Mouse (Mus musculus): ENCODE data around the gene Ubash3a.
"Not testable (repeated sequence)": the region's sequence is repeated elsewhere in the genome, so short reads cannot be mapped to it uniquely, and the experiment has no call there.

Gene Ubash3a

DNA sequence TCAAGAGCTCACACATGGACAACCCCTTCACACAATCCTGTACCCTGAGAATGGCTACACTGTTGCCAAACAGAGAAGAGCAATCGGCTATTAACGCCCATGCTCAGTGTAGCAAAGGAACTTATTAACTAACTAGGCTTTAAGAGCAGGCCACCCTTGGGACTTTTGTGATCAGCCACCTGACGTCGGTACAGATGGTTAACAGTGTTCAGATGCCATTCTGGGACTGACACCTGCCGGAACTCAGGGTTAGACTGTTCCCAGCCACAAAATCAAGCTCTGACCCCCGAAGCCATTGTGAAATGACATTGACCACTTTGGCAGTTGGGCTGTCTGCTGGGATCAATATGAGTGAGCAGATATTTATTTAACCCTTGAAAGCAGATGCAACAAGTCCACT lies 53.7 kb downstream of the Ubash3a start:
- no peak for DNase-seq (ENCODE audit: low spot score)

DNA sequence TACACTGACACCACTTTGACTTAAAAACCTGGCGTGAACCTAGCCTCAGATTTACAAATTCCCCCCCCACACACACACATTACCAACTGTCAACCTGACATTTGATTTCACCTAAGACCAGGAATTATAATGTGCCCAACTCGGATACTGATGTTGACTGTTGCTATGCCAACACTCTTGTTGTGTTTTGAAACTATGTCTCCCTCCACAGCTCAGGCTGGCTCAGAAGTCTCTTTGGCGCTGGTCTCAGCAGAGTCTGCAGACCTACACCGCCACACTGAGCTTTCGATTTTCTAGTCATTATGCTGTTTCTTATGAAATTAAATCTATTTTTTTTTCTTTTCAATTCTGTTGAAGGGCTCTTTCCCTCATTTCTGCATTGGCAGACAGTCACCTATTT lies 55.0 kb downstream of the Ubash3a start:
- peak; percentile 53 for DNase-seq (ENCODE audit: low spot score)

DNA sequence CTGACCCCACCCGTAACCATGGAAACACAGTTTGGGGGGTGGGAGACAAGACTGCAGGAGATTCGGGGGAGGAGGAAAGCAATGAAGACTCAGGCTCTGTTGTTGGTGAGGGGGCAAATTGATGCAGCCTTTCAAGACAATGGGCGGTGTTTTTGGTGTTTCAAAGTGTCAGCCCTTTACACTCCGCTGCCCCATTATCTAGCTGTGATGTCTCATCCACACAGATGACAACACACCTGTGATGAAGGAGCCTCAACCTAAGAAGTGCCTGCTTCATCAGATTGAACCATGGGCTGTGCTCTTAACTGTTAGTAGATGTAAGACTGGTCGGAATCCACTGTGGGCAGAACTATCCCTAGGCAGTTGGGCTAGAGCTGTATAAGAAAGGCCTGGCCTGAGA lies 56.1 kb downstream of the Ubash3a start:
- DNase-seq (ENCODE audit: low spot score) = no peak

DNA sequence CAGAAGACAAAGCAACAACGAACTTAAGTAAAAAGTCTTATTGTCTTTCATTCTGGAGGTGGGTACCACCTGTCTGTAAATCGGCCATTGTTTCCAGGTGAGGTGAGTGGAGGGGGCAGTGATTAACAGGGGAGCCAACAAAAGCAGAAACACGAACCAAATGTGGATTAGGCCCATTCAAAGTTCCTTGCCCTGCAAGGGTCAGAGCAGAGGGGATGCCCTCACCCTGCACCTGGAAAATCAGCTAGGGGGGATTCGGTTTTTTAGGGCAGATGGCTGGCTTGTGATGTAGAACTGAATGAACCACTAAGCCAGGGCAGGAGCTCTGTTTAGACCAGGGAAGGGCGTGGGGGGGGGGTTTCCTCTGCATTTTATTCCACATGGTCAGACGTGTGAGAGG lies 56.7 kb downstream of the Ubash3a start:
- DNase-seq (ENCODE audit: low spot score) = no peak

DNA sequence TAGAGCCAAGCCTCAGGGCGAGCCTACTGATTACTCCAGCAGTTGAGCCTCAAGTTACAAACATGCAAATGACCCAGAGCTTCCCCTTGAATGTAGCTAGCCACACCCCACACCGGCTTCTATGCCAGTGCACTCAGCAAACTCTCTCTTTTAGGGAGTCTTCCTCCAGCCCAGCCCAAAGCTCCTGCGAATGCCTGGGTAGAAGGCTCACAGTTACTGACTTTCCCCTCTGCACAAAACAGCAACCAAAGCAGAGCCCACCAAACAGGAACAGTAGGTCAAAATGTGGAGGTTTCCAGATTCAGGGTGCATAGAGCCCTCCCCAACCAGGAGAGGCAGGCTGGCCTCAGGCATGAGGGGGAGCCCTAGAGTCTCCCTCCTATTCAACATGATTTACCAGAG lies 57.5 kb downstream of the Ubash3a start:
- DNase-seq (ENCODE audit: low spot score) = peak; percentile 61

DNA sequence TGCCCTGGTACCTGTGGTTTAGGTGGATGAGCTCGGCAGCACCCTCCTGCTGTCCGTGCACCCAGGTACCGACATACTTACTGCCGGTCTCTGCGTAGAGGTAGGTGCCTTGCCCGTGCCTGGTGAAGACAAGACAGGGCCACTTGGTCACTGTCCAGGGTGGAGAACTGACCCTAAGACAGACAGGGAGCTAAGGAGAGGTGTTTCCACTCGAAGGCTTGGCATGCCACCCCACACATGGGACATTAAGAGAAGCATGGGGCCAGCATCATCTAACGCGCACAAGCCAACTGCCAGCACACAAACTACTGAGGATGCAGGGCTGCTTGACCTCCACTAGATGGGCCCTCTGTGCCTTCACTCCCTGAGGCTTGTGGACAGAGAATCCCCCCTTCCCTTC lies 58.2 kb downstream of the Ubash3a start:
- DNase-seq (ENCODE audit: low spot score) = no peak

DNA sequence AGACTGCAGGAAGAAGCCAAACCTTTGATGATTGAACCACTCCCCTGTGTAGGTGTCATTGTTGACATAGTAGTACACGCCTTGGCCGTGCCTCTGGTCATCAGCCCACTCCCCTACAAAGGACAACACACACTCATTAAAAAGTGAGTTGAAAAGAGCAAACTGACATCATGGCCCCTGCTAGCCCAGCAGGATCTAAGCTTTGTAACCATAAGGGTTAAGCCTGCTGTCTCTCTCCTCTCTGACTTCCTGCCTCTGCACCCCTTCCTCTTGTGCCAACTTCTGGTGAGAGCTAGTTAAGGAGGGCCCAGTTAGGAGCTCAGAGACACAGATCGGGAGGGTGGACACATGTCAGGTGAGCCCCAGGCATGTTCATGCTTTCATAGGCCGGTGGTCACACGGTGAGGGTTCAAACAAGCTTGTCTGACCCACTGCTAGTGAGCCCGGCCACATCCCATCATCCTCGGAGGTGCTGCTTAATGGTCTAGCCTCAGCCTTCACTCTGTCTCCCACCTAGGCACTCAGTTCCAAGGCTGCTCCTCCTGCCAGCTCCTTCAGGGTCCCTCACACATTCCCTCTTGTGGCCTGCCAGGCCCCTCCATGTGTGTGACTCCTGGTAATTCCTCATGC lies 58.8 kb downstream of the Ubash3a start:
- DNase-seq (ENCODE audit: low spot score) = no peak

DNA sequence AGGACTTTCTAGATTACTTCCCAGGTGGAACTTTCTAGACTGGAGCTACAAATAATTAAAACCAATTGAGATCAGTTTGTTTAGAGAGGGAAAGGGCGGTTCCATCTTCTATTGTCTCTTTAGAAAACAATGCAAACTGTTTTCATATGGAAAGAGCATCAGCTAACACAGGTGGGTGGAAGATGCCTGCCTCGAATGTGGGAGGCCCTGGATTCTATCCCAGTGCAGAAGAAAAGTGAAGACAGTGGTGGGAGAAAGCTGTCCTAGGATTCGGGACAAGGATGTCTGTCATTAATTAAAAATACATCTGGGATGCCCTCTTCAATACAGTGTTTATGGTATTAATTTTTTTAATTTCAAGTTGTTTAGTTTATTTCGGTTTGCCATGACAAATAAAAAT lies 59.5 kb downstream of the Ubash3a start:
- no peak for DNase-seq (ENCODE audit: low spot score)

DNA sequence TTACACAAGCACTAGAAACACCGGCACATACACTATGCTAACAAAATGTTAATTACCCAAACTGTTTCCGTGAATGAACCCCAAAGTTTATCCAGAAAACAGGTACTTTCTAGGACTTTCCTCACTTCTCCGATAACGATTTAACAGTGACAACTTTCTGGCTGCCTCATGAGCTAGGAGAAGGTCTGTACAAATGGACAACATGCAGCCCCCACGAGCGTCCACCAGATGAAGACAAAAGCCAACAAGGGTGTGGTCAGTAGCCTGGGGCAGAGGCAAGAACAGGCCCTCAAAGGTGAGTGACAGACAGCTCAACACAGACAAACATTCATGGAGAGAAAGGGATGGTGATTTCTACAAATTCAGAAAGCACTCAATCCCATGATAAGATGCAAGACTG lies 59.9 kb downstream of the Ubash3a start:
- no peak for DNase-seq (ENCODE audit: low spot score)

DNA sequence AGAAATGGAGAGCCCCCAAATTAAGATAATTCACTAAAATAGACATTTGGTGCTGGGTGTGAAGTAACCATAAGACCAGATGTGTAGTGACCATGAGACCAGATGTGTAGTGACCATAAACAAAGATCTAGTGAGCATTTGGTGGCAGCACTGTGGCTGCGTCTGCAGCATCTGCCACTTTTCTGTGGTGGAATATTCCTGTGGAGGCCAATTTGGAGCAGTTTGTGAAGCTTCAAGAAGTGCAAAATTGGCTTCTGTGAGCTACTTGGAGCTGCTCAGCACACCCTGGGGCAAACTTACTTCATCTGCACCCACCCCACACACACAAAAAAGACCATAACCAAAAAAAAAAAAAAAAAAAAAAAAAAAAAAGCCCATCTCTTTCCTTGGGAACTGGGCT lies 60.3 kb downstream of the Ubash3a start:
- no peak for DNase-seq (ENCODE audit: low spot score)

DNA sequence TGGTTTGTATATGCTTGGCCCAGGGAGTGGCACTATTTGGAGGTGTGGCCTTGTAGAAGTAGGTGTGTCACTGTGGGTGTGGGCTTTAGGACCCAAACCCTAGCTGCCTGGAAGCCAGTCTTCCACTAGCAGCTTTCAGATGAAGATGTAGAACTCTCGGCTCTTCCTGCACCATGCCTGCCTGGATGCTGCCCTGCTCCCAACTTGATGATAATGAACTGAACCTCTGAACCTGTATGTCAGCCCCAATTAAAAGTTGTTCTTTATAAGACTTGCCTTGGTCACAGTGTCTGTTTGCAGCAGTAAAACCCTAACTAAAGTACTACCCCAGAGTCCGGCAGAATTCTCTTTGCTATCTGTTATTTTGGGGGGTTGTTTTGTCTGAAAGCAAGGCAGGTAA lies 62.1 kb downstream of the Ubash3a start:
- no peak for DNase-seq (ENCODE audit: low spot score)

DNA sequence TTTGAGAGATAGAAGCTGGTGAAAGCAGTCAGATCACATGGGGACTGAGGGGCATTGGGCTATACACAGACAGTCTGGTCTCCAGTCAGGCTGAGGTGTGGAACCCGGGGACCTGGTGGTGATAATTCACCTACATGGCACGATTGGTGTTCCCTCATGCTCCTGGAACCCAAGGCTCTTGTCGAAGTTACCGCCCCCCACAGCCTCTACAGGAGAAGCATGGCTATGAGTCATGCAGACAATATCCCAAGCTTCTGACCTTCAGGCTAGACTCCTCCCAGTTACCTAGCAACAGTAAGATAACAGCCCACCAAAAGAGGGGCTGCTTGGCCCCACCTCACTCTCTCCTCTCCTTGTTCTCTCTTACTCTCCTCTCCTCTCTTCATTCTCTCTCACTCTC lies 62.6 kb downstream of the Ubash3a start:
- DNase-seq (ENCODE audit: low spot score) = no peak

DNA sequence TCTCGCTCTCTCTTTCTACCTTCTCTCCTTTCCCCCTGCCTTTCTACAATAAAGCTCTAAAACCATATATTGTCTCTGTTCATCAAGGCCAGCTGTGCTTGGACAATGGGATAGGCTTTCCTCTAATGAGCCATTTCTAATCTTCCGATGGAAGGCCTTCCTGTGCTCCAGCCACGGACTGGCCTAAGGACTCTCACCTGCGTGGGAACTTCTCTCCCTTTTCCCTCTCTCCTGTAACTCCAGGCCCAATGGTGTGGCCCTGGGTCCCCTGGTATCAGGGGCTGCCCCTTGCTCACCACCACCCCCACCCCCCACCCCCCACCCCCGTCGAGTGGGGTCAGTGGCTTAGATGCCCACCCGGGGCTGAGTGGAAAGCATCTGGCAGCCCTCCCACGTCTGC lies 63.1 kb downstream of the Ubash3a start:
- not testable (repeated sequence) for DNase-seq (ENCODE audit: low spot score)

DNA sequence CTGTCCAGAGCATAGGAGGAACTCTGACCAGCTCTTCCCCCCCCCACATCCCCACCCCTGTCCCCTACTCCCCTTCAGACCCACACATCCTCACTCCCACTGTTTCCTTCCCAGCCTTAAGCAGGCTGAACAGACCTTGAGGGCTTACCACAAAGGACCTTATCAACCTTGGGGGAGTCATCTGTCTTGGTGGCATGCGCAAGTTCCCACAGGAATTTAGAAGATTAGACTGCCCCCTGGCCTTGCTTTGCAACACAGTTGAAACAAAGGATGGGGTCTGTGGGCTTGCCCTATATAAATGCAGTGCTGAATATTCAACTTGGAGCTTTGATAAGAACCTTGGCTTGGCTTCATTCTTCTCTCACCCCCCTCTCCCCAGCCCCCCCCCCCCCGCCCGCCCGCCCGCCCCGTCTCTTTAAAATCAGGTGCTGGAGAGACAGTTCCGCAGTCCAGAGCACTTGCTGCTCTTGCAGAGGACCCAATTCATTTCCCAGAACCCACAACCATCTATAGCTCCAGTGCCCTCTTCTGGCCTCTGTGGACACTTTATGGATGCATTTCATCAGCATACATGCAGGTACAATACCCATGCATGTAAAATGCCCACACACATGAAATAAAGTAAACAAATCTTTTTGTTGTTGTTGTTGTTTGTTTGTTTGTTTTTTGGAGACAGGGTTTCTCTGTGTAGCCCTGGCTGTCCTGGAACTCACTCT lies 63.6 kb downstream of the Ubash3a start:
- no peak for DNase-seq (ENCODE audit: low spot score)

DNA sequence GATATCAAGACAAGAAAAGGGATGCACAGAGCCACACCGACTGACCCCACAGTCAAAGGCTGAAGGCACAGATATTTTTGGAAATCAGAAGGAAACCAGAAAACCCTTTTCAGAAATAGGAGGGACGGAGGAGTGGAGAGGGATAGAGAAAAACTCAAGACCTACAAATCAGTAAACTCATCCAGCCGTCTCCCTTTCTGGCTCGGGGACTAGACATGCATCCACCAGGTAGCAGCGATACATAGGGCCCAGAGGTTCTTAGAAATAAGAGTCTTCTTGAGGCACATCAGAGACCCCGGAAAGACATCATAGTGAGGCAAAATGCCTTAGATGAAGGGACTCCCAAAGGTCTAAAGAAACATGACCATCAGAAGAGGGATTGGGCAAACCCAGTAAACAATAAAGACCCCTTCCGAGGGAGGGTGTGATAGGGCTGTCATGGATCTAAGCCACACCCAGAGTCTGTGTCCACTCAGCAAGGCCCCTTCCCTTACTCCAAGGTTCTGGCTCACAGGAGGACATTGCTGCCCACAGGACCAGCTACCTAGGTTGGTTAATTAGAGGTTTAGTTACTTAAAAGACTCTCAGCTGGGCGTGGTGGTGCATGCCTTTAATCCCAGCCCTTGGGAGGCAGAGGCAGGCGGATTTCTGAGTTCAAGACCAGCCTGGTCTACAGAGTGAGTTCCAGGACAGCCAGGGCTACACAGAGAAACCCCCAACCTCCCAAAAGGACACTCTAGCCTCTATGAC lies 64.9 kb downstream of the Ubash3a start:
- DNase-seq (ENCODE audit: low spot score) = no peak

DNA sequence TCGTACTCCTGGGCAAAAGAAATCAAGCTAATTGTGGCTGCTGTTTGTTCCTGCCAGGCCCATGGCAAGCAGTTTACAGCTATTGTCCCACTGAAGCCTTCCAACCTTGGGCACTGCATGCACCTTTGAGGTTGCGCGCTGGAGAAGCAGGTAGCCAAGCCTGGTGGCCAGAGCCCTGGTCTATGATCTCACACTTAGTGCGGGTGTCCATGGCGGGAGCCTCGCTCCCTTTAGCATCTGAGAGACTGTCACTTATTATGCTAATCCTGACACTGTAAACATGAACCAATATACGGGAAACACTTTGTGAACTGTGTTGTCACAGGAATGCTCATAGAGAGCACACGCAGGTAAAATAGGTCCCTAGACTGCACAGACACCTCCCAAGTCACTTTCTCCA lies 66.0 kb downstream of the Ubash3a start:
- no peak for DNase-seq (ENCODE audit: low spot score)

DNA sequence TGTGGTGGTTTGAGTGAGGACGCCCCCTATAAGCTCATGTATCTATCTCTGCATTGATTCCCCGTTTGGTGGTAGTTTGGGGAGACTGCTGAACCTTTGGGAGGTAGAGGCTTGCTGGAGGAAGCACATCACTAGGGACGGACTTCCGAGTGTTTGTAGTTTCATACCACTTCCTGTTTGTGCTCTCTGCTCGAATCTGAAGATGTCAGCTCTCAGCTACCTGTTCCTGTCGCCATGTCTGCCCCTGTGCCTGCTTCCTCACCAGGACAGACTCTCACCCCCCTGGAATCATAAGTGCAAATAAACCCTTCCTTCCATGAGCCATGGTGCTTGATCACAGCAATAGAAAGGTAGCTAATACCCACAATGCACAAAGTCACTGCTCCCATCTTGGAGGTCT lies 67.5 kb downstream of the Ubash3a start:
- DNase-seq (ENCODE audit: low spot score) = no peak

DNA sequence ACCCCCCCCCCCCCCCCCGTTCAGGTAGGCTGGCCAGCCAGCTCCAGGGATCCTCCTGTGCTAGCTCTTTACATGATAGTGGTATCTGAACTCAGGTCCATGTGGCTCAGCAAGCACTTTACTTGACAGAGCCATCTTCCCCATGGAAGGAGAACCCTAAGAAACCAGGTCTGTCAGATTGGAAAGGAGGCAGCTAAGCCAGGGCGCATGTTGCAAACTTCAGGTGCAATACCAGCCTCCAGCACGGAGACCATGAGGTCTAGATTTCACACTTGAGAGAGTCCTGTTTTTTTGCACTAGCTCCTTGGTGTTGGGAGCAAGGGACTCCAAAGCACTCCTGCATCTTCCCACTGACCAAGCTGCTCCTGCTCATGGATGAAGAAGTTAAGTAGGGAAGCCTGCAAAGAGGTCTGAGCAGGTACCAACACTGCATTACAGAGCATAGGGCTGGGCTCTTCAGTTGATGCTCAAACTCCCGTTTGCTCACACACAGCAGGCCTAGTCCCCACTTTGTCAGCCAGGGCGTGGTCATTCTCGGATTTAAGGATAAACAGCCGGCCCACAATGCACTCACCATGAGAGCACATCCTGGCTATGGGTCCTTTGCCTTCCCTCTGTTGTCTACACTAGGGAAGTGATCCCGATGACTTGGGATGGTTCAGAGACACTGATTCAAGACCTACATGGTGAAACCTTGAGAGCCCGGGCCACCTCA lies 68.7 kb downstream of the Ubash3a start:
- no peak for DNase-seq (ENCODE audit: low spot score)

DNA sequence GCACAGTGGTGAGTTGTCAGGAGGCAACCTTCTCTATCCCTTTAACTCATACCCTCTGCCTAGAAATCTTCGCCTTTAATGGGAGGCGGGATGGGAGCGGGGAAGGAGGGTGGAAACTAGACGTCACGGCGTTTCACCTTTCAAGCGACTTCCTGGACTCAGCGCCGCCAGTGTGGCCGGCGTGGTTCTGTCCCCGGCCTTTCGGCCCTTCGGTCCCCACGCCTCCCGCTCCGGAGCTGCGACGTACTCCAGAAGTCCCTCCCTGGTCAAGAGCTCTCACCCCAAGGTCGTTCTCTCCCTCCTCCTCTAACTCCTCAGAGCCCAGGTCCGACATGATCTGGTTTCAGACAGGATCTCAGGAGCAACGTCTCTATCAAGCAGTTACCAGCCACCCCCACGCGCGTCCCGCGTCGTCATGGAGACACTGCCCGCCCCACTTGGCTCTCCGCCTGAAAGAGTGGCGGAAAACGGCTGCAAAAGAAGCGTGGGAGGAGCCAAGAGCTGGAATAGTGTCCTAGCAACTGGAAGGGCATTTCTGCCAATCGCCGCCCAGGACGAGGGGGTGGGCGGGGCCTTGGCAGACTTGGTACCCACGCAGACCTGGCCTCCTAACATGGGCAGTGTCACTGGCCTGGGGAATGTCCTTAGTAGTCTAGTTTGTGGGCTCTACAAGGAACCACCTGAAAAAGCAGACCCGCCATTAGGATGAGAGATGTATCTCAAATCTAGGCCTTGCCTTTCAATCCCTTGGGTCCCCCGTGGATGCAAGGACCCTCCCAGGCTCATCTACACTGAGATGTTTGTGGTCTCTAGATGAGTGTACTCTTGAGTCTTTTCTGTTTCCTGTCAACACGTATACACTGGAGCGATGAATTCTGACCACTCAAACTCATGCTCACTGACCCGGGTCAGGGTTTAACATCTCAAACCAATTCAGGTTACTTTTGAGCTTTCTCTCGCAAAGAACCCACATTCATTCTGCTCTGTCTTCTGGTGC lies 69.5 kb downstream of the Ubash3a start, which contains the start of gene Rsph1:
Gene Rsph1, minus strand, starts transcription at position 462 of the 997 bp plus-strand sequence.
- DNase-seq (ENCODE audit: low spot score) = peak; percentile 98

DNA sequence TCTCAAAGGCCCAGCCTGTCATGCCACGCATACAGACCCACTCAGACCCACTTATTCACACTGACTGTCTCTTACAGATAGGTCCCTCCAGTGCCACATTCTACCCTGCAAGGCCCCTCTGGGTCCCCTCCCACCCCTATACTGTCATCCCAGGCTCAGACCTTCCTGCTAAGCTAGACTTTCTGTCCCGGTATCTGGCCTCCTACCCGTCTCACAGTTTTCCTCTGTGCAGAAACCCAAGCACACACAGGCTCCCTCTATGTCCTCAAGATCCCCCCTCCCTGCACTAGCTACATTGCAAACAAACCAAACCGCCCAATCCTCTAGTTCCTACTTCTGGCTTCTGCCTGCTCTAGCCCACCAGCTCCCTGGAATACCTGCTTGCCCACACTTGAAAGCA lies 70.3 kb downstream of the Ubash3a start:
- no peak for DNase-seq (ENCODE audit: low spot score)

DNA sequence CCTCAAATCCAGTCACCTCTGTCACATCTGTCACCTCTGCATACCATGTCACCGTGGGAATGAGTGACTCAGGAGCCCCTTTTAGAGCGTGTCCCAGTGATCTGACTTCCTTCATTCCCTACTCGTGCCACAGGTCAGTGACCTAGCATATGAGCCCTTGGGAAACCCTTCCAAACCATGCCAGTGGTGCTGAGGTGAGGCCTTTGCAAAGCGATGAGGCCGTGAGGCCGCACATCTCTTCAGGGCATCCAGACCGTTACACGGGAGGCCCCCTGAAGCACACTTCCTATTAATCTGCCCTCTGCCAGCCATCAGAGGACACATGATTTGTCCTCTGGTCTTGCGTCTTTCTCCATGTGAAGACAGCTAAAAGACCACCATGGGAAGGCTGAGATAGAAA lies 71.9 kb downstream of the Ubash3a start:
- no peak for DNase-seq (ENCODE audit: low spot score)

Data from lung, postnatal 25 days (tissue).